ENCODE assay signal across 9 mouse cellular contexts in genomic region chr11:5474130-5474529, GRCm38 (mm10). TPM values are rescaled to one million over a fixed set of nuclear protein-coding genes. Genes with fewer than 3 reads are reported as not detected.
DNase-seq lines count a peak whose midpoint lies in the region; ATAC-seq lines count a peak whose summit lies in the region.
"Had no signal": no experiment of that assay in that cellular context is flagged by ENCODE, and none has a peak within 500 bp of the region (broad histone marks: within the 10 kb centered on the region; RNA-seq: fewer than 3 reads in every experiment).

No protein-coding gene starts in this region.

- no peaks in the 10 kb centered on the region for H3K27me3 ChIP-seq in midbrain, embryonic 10.5 days (ENCODE audit: low read depth, poor library complexity, severe bottlenecking)
- H3K27me3 ChIP-seq in midbrain, embryonic 15.5 days (replicated peaks) = no peaks in the 10 kb centered on the region
- no peaks in the 10 kb centered on the region for H3K27me3 ChIP-seq in midbrain, embryonic 16.5 days (ENCODE audit: control insufficient read depth, insufficient read depth, low read depth, low read length)
- H3K27me3 ChIP-seq: neural tube, embryonic 12.5 days had no signal

- H3K4me2 ChIP-seq in midbrain, embryonic 15.5 days = no peak overlapping the region
- no peak overlapping the region for H3K4me2 ChIP-seq in midbrain, embryonic 16.5 days (ENCODE audit: low read length)
- H3K4me2 ChIP-seq: neural tube, embryonic 12.5 days had no signal

- no peaks in the 10 kb centered on the region for H3K9me3 ChIP-seq in midbrain, embryonic 10.5 days (replicated peaks)
- H3K9me3 ChIP-seq in midbrain, embryonic 15.5 days = no peaks in the 10 kb centered on the region
- no peaks in the 10 kb centered on the region for H3K9me3 ChIP-seq in midbrain, embryonic 16.5 days (replicated peaks; ENCODE audit: control insufficient read depth, low read length, poor library complexity, severe bottlenecking)
- H3K9me3 ChIP-seq: neural tube, embryonic 12.5 days had no signal

- H3K36me3 ChIP-seq in midbrain, embryonic 10.5 days = no peaks in the 10 kb centered on the region
- no peaks in the 10 kb centered on the region for H3K36me3 ChIP-seq in midbrain, embryonic 15.5 days (replicated peaks)
- H3K36me3 ChIP-seq in midbrain, embryonic 16.5 days (ENCODE audit: control insufficient read depth, insufficient read depth, low read length) = no peaks in the 10 kb centered on the region
- H3K36me3 ChIP-seq: neural tube, embryonic 12.5 days had no signal

- intact Hi-C loops in left cerebral cortex, postnatal 10 days (cut with DNase I) = loop anchor here (2.0 to 10.0 kb wide), 3 partner anchors 183 to 359 kb away; no protein-coding TSS in a partner anchor

- peak; percentile 71 for DNase-seq in midbrain, embryonic 10.5 days (ENCODE audit: low spot score)
- DNase-seq in adrenal gland, postnatal 25 days = peak; percentile 41
- peak; percentile 76 for DNase-seq in embryo, embryonic 9.5 days (ENCODE audit: extremely low spot score)
- DNase-seq in heart, postnatal 4 days = peak; percentile 80
- DNase-seq in left cerebral cortex, postnatal 10 days (ENCODE audit: extremely low spot score in 1 of 2, low spot score in 2 of 2) = peak; percentile 45 to 65
- peak; percentile 55 for DNase-seq in telencephalon, adult 2 months (ENCODE audit: low read depth, low spot score)

- no peak overlapping the region for H3K9ac ChIP-seq in midbrain, embryonic 15.5 days
- H3K9ac ChIP-seq in midbrain, embryonic 16.5 days (ENCODE audit: low read depth, low read length) = no peak overlapping the region
- H3K9ac ChIP-seq: neural tube, embryonic 12.5 days had no signal

- H3K4me3 ChIP-seq in midbrain, embryonic 10.5 days = no peak overlapping the region
- no peak overlapping the region for H3K4me3 ChIP-seq in midbrain, embryonic 15.5 days
- H3K4me3 ChIP-seq in midbrain, embryonic 16.5 days (ENCODE audit: low read depth, low read length) = no peak overlapping the region
- H3K4me3 ChIP-seq: neural tube, embryonic 12.5 days had no signal

- ATAC-seq in midbrain, embryonic 15.5 days (replicated peaks) = no peak
- 0 out of 2 replicates have a peak, but pooled peaks have one; percentile 21 for ATAC-seq in midbrain, embryonic 16.5 days

- no peaks in the 10 kb centered on the region for H3K4me1 ChIP-seq in midbrain, embryonic 10.5 days
- H3K4me1 ChIP-seq in midbrain, embryonic 15.5 days = no peaks in the 10 kb centered on the region
- no peaks in the 10 kb centered on the region for H3K4me1 ChIP-seq in midbrain, embryonic 16.5 days (ENCODE audit: control insufficient read depth, insufficient read depth, low read length)
- H3K4me1 ChIP-seq: neural tube, embryonic 12.5 days had no signal

- WGBS in midbrain, embryonic 10.5 days = 17% methylated on average over 5 of the region's 5 CpGs
- 13% methylated on average over 5 of the region's 5 CpGs for WGBS in midbrain, embryonic 15.5 days
- 14% methylated on average over 5 of the region's 5 CpGs for WGBS in midbrain, embryonic 16.5 days

- no peak overlapping the region for H3K27ac ChIP-seq in midbrain, embryonic 10.5 days (replicated peaks)
- no peak overlapping the region for H3K27ac ChIP-seq in midbrain, embryonic 15.5 days
- no peak overlapping the region for H3K27ac ChIP-seq in midbrain, embryonic 16.5 days (ENCODE audit: low read length)
- H3K27ac ChIP-seq: neural tube, embryonic 12.5 days had no signal

RNA-seq across cellular contexts. Expression of gene Znrf3, which starts 29.5 kb away (rescaled TPM):
- 12.2 and 12.8 TPM in 2 replicates for polyA plus RNA-seq in midbrain, embryonic 10.5 days (2016; fragmentation: Nextera tagmentation; extraction: Ambion mirVana)
- polyA plus RNA-seq in midbrain, embryonic 15.5 days (2015; fragmentation: Nextera tagmentation; extraction: Ambion mirVana) = 7.1 and 7.8 TPM in 2 replicates
- total RNA-seq in adrenal gland, postnatal 25 days (2021) = 25.6 and 43.2 TPM in 2 replicates
- 10 to 100 TPM; 15.2 to 18.0 TPM for total RNA-seq in heart, postnatal 4 days (2021)
- total RNA-seq in left cerebral cortex, postnatal 10 days (2021) = 10 to 100 TPM; 22.0 to 25.1 TPM
- polyA plus RNA-seq in midbrain, embryonic 16.5 days (2015; fragmentation: Nextera tagmentation; extraction: Ambion mirVana) = 7.7 and 9.0 TPM in 2 replicates

RNA-seq across cellular contexts. Expression of gene Xbp1, which starts 46.3 kb away (rescaled TPM):
- polyA plus RNA-seq in midbrain, embryonic 10.5 days (2016; fragmentation: Nextera tagmentation; extraction: Ambion mirVana) = 106 and 131 TPM in 2 replicates
- 152 and 159 TPM in 2 replicates for polyA plus RNA-seq in midbrain, embryonic 15.5 days (2015; fragmentation: Nextera tagmentation; extraction: Ambion mirVana)
- 139 and 149 TPM in 2 replicates for total RNA-seq in adrenal gland, postnatal 25 days (2021)
- 10 to 100 TPM; 51.2 to 65.4 TPM for total RNA-seq in heart, postnatal 4 days (2021)
- total RNA-seq in left cerebral cortex, postnatal 10 days (2021) = 10 to 100 TPM; 68.5 to 76.6 TPM
- 145 and 156 TPM in 2 replicates for polyA plus RNA-seq in midbrain, embryonic 16.5 days (2015; fragmentation: Nextera tagmentation; extraction: Ambion mirVana)
